Mouse (Mus musculus) kidney, embryonic 14.5 days (tissue): Measurements from ENCODE around the gene Ppp1r11. TPM values are rescaled to one million over a fixed set of nuclear protein-coding genes. Genes with fewer than 3 reads are reported as not detected.

ENCODE experiments used
- ATAC-seq: fragments of 200-750 bp; cut with Nextera tagmentation; 2 replicates; pipeline ENCODE4 v1.8.0; 2017; ENCODE audit warnings: moderate number of reproducible peaks, mild to moderate bottlenecking, moderate TSS enrichment, moderate library complexity; ENCODE audit not compliant: low FRiP score, low TSS enrichment
- H3K27ac ChIP-seq: fragments of 300-500 bp; sonication (generic); 2 replicates; pipeline ENCODE4 v1.5.1; 2014; ENCODE audit warnings: low read depth, mild to moderate bottlenecking, low read length, moderate library complexity, mixed read lengths
- H3K27me3 ChIP-seq: fragments of 300-500 bp; sonication (generic); 2 replicates; pipeline ENCODE4 v1.6.1; 2014; ENCODE audit warnings: mild to moderate bottlenecking, low read length; ENCODE audit not compliant: control insufficient read depth, insufficient read depth
- H3K36me3 ChIP-seq: fragments of 300-500 bp; sonication (generic); 2 replicates; pipeline ENCODE4 v1.6.1; 2014; ENCODE audit warnings: low read length, mixed read lengths; ENCODE audit not compliant: control insufficient read depth, insufficient read depth
- H3K4me1 ChIP-seq: fragments of 300-500 bp; sonication (generic); 2 replicates; pipeline ENCODE4 v1.6.1; 2014; ENCODE audit warnings: low read length, mixed read lengths; ENCODE audit not compliant: control insufficient read depth, insufficient read depth
- H3K4me2 ChIP-seq: fragments of 300-500 bp; sonication (generic); replicated peaks from 2 replicates; pipeline ENCODE4 v1.6.1; 2014; ENCODE audit warnings: low read depth, mild to moderate bottlenecking, low read length
- H3K4me3 ChIP-seq: fragments of 300-500 bp; sonication (generic); 2 replicates; pipeline ENCODE4 v1.5.1; 2014; ENCODE audit warnings: mild to moderate bottlenecking, low read length
- H3K9ac ChIP-seq: fragments of 300-500 bp; sonication (generic); 2 replicates; pipeline ENCODE4 v1.6.1; 2014; ENCODE audit warnings: low read depth, mild to moderate bottlenecking, low read length, moderate library complexity
- H3K9me3 ChIP-seq: fragments of 300-500 bp; sonication (generic); 2 replicates; pipeline ENCODE4 v1.6.1; 2016; ENCODE audit warnings: low read length; ENCODE audit not compliant: control insufficient read depth
- WGBS: fragments of 180-500 bp; shearing (Covaris S2); extraction: QIAGEN DNeasy Blood & Tissue Kit; methylation state at CpG from one replicate; pipeline ENCODE4 v1.1.7; 2014; 5-methylcytosine and 5-hydroxymethylcytosine counted together
- polyA plus RNA-seq: library from polyadenylated mRNA; unstranded; fragments of >200 nt; fragmentation: Nextera tagmentation; extraction: Ambion mirVana; gene quantifications from 2 replicates; pipeline ENCODE4 v1.2.1, GENCODE M21; 2014

The Ppp1r11 gene
- polyA plus RNA-seq, 1 experiment from 2014 or later, result 125 TPM

GRCm38 (mm10) chr17:36971172-36971850 is 19.8 kb upstream of the Ppp1r11 start:
- no peaks in the 10 kb centered on the region for H3K27me3 ChIP-seq
- 96% methylated on average over 6 of the region's 6 CpGs for WGBS
- no peaks in the 10 kb centered on the region for H3K4me1 ChIP-seq
- H3K27ac ChIP-seq, result no peak overlapping the region
- H3K4me3 ChIP-seq, result no peak overlapping the region
- H3K9ac ChIP-seq, result no peak overlapping the region
- H3K4me2 ChIP-seq, result no peak overlapping the region
- H3K36me3 ChIP-seq, result no peaks in the 10 kb centered on the region
- H3K9me3 ChIP-seq, result no peaks in the 10 kb centered on the region
- no peak for ATAC-seq

GRCm38 (mm10) chr17:36970316-36970890 is 18.9 kb upstream of the Ppp1r11 start:
- 86% methylated on average over 14 of the region's 14 CpGs for WGBS
- no peaks in the 10 kb centered on the region for H3K4me1 ChIP-seq
- no peaks in the 10 kb centered on the region for H3K9me3 ChIP-seq
- no peak overlapping the region for H3K9ac ChIP-seq
- no peak overlapping the region for H3K4me3 ChIP-seq
- no peaks in the 10 kb centered on the region for H3K27me3 ChIP-seq
- H3K36me3 ChIP-seq, result no peaks in the 10 kb centered on the region
- no peak overlapping the region for H3K4me2 ChIP-seq
- H3K27ac ChIP-seq, result no peak overlapping the region
- no peak for ATAC-seq

GRCm38 (mm10) chr17:36966875-36967274 is 15.3 kb upstream of the Ppp1r11 start:
- Histone ChIP-seq H3K4me3 (no peak overlapping the region), H3K36me3 (no peaks in the 10 kb centered on the region), H3K4me2 (no peak overlapping the region), H3K9me3 (no peaks in the 10 kb centered on the region), H3K4me1 (no peaks in the 10 kb centered on the region), H3K9ac (no peak overlapping the region), H3K27ac (no peak overlapping the region), H3K27me3 (no peaks in the 10 kb centered on the region)
- ATAC-seq, result no peak
- 80% methylated on average over 1 of the region's 1 CpGs for WGBS

GRCm38 (mm10) chr17:36961125-36961524 is 9.6 kb upstream of the Ppp1r11 start:
- Histone ChIP-seq H3K9ac (no peak overlapping the region), H3K27me3 (no peaks in the 10 kb centered on the region), H3K36me3 (peaks cover 8% of the 10 kb centered on the region), H3K27ac (no peak overlapping the region), H3K9me3 (no peaks in the 10 kb centered on the region), H3K4me3 (no peak overlapping the region), H3K4me2 (no peak overlapping the region), H3K4me1 (0 out of 2 replicates have a peak, but pooled peaks cover 5% of the 10 kb centered on the region)
- 75% methylated on average over 1 of the region's 1 CpGs for WGBS
- no peak for ATAC-seq

GRCm38 (mm10) chr17:36958884-36959283 is 7.3 kb upstream of the Ppp1r11 start:
- H3K4me2 ChIP-seq, result peak overlapping the region; percentile 65
- H3K36me3 ChIP-seq, result peaks cover 20% of the 10 kb centered on the region
- peak overlapping the region; percentile 55 for H3K9ac ChIP-seq
- peak overlapping the region; percentile 51 for H3K4me3 ChIP-seq
- no peaks in the 10 kb centered on the region for H3K27me3 ChIP-seq
- peak overlapping the region; percentile 10; the same call in 1 of the 2 replicates for H3K27ac ChIP-seq
- ATAC-seq, result no peak; the same call in 1 of the 2 replicates
- H3K9me3 ChIP-seq, result no peaks in the 10 kb centered on the region
- WGBS, result 8% methylated on average over 12 of the region's 12 CpGs
- 0 out of 2 replicates have a peak, but pooled peaks cover 5% of the 10 kb centered on the region for H3K4me1 ChIP-seq

GRCm38 (mm10) chr17:36957999-36958743 is 6.6 kb upstream of the Ppp1r11 start, which contains the start of the genes Znrd1 and Znrd1as:
Gene Znrd1 (minus strand): TSS chr17:36958559.
Gene Znrd1as (plus strand): TSS chr17:36958592.
- H3K27me3 ChIP-seq, result no peaks in the 10 kb centered on the region
- H3K27ac ChIP-seq, result peak within 1 kb of the TSS; percentile 64; the same call in 1 of the 2 replicates
- peak within 1 kb of the TSS; percentile 65 for H3K4me2 ChIP-seq
- H3K4me3 ChIP-seq, result peak within 1 kb of the TSS; percentile 51
- H3K36me3 ChIP-seq, result peaks cover 20% of the 10 kb centered on the region
- peak within 1 kb of the TSS; percentile 55 for H3K9ac ChIP-seq
- 0 out of 2 replicates have a peak, but pooled peaks cover 5% of the 10 kb centered on the region for H3K4me1 ChIP-seq
- H3K9me3 ChIP-seq, result no peaks in the 10 kb centered on the region
- WGBS, result under 1% methylated on average over 46 of the region's 46 CpGs
- ATAC-seq, result peak; percentile 97

- H3K9ac ChIP-seq, result no peak overlapping the region
- no peaks in the 10 kb centered on the region for H3K9me3 ChIP-seq
- WGBS, result 82% methylated on average over 1 of the region's 1 CpGs
Measured at GRCm38 (mm10) chr17:36953062-36953461, 1.5 kb upstream of the Ppp1r11 start.

GRCm38 (mm10) chr17:36952631-36953030 is 1.1 kb upstream of the Ppp1r11 start:
- H3K9me3 ChIP-seq, result no peaks in the 10 kb centered on the region
- whole genome bisulfite sequencing, result 100% methylated on average over 2 of the region's 2 CpGs
- H3K27ac ChIP-seq, result no peak overlapping the region
- no peaks in the 10 kb centered on the region for H3K27me3 ChIP-seq
- H3K4me2 ChIP-seq, result no peak overlapping the region
- no peak overlapping the region for H3K9ac ChIP-seq
- ATAC-seq, result no peak
- H3K36me3 ChIP-seq, result peaks cover 27% of the 10 kb centered on the region
- no peak overlapping the region for H3K4me3 ChIP-seq
- H3K4me1 ChIP-seq, result peaks cover 9% of the 10 kb centered on the region; the same call in 1 of the 2 replicates

More at GRCm38 (mm10) chr17:36953062-36953461, 1.5 kb upstream of the Ppp1r11 start:
- Histone ChIP-seq H3K4me3 (no peak overlapping the region), H3K4me2 (no peak overlapping the region), H3K27ac (no peak overlapping the region), H3K27me3 (no peaks in the 10 kb centered on the region), H3K36me3 (peaks cover 27% of the 10 kb centered on the region), H3K4me1 (peaks cover 11% of the 10 kb centered on the region; the same call in 1 of the 2 replicates)
- no peak for ATAC-seq
